Mouse (Mus musculus): ENCODE measurements around the gene Cdcp2.

Gene Cdcp2

GRCm38 (mm10) chr4:107135663-107136062, 39.0 kb downstream of the Cdcp2 start:
- DNase-seq, result no peak

GRCm38 (mm10) chr4:107136531-107136930, 39.8 kb downstream of the Cdcp2 start:
- DNase-seq, result no peak

DNA sequence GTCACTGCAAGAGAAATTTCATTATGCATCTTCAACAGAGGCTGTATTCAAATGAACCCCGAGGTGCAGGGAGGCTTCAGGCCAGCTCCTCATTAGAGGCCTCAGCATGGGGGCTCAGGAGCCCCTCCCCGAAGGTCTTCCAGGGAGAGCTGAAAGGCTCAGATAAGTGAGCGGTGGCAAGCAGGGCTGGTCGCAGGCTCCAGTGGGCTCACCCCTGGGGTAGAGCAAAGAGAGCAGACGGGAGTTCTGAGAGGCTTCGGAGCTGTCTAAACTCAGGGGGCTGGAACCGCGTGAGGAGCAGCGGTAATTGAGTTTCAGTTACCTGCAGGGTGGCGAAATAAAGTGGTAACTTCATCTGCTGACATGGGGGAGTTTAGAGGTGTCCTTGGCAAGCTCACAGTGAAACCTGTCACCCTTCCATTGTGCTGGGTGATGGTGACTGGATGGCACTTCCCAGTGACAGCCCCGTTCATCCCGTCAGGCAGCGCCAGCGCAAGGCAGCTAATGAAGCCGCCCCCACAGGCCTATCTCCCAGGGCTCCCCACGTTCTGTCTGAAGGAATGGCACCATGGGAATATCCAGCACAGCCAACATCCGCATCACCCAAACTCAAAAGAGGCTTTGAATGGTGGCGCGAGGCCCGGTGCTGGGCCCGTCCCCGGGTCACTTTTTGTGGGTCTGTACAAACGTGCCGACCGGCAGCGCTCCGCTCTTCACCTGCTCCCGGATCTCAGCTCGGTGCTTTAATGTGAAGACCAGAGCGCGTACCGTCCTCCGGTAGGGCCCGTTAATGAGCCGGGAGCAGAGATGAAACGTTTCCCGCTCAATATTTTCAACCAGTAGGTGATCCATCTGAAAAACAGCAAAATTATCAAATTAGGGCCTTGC, 42.5 kb downstream of the Cdcp2 start:
- no peak for DNase-seq

DNA sequence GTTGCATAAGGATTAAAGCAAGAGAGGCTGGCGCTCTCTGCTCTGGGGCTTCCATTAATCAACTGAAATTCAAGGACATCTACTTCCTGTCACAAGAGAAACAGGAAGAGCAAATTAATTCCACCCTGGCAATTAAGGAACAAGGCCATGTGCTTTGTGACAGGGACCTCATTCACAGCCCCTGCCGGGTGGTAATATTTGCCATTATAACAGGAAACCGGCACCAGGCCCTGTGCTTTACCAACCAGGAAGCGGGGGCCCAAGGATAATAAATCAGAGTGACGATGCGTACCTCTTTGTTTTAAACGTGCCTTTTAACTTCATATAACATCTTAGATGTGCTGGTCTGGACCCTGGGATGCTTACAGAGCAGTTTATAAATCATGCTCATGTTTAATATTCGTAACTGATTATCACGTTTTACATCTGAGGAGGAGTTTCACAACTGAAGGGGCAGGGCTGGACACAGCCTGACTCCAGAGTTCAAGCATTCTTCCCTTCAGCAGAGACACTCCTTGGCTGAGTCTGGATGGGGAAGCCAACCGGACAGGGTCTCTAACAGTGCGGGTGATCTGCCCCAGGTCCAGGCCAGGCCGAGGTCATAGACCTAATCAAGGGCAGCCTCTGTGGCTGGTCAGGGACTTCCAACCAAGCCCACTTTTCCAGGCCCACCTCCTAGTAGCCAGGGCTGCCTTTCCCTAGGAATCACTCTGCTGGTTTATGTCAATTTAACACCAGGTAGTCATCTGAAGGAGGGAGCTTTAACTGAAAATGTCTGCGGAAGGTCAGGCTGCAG, 43.3 kb downstream of the Cdcp2 start:
- DNase-seq, result no peak

DNA sequence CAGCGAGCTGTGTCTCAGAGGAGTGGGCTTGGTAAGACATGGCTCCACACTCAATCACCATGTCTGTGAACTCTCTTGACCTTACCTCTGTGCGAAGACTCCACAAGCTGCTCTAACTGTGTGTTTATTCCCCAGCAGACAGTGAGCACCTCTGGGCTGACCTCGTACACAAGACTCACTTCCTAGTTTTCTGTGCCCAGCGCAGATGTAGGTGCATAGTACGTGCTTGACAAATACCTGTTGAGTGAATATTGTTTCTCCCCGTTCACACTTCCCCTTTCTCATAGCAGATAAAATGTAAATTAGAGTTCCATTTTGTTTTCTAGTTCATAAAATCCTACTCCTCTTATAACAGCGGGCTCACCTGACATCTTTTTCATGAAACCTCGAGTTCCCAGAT, 46.8 kb downstream of the Cdcp2 start:
- DNase-seq, result no peak

DNA sequence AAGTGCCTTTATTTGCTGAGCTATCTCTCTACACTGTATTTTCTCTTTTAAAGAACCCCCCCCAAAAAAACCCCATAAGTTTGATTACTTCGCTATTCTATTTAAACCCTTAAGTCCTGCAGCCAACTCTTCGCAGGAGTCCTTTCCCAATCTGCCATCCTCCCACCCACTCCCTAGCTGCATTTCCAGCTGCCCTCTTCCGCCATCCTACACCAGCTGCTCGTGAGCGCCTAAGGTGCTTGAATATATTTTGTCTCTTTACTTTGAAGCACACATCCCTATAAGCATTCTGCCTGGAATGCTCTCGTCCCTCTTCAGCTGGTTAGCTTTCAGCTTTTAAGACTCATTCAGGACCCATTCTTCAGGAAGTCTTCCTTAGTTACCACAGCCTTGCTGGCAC, 54.3 kb downstream of the Cdcp2 start:
- DNase-seq, result no peak

- no peak for DNase-seq
Measured at GRCm38 (mm10) chr4:107152571-107152970, 55.9 kb downstream of the Cdcp2 start.

GRCm38 (mm10) chr4:107156983-107157401, 60.3 kb downstream of the Cdcp2 start:
- no peak for DNase-seq

- no peak for DNase-seq
Measured at GRCm38 (mm10) chr4:107159166-107159773, 62.6 kb downstream of the Cdcp2 start.

DNA sequence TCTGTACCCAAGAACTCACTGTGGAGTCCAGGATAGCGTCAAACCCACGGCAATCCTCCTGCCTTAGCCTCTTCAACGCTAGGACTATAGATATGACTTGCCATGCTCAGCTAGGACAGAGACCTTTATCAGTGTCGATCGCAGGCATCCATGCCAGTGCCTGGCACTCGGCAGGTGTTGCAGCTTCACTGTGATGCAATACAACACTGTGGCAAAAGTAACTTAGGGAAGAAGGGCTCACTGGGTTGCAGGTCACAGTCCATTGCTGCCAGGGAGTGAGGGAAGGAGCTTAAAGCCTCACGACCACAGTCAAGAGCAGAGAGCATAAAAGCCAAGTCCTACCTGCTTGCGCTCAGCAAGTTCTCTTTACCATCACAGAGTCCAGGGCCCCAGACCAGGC, 63.5 kb downstream of the Cdcp2 start:
- DNase-seq, result no peak

All from thymus, adult 18-20 months (tissue).